Mouse (Mus musculus): Measurements from ENCODE around the gene Arhgap1.
"Not testable (repeated sequence)": the region's sequence is repeated elsewhere in the genome, so short reads cannot be mapped to it uniquely, and the experiment has no call there.

Arhgap1 gene

GRCm38 (mm10) chr2:91649553-91650359 is at the start of gene Arhgap1, which contains the start of gene Zfp408:
TSS of gene Arhgap1 (plus strand) at chr2:91649860.
TSS of gene Zfp408 (minus strand) at chr2:91649791.
- DNase-seq (ENCODE audit: extremely low read depth, insufficient read length, low spot score), result peak; percentile 94

- no peak for DNase-seq (ENCODE audit: extremely low read depth, insufficient read length, low spot score)
Measured at GRCm38 (mm10) chr2:91600475-91600874, 49.2 kb upstream of the Arhgap1 start.

- no peak for DNase-seq (ENCODE audit: extremely low read depth, insufficient read length, low spot score)
Measured at GRCm38 (mm10) chr2:91602389-91602788, 47.3 kb upstream of the Arhgap1 start.

GRCm38 (mm10) chr2:91609370-91609769 is 40.3 kb upstream of the Arhgap1 start:
- not testable (repeated sequence) for DNase-seq (ENCODE audit: extremely low read depth, insufficient read length, low spot score)

- no peak for DNase-seq (ENCODE audit: extremely low read depth, insufficient read length, low spot score)
Measured at GRCm38 (mm10) chr2:91622356-91622755, 27.3 kb upstream of the Arhgap1 start.

GRCm38 (mm10) chr2:91623366-91623765 is 26.3 kb upstream of the Arhgap1 start:
- not testable (repeated sequence) for DNase-seq (ENCODE audit: extremely low read depth, insufficient read length, low spot score)

- DNase-seq (ENCODE audit: extremely low read depth, insufficient read length, low spot score), result no peak
Measured at GRCm38 (mm10) chr2:91627486-91627885, 22.2 kb upstream of the Arhgap1 start.

GRCm38 (mm10) chr2:91628171-91628570 is 21.5 kb upstream of the Arhgap1 start:
- DNase-seq (ENCODE audit: extremely low read depth, insufficient read length, low spot score), result no peak

GRCm38 (mm10) chr2:91629682-91630081 is 20.0 kb upstream of the Arhgap1 start:
- DNase-seq (ENCODE audit: extremely low read depth, insufficient read length, low spot score), result peak; percentile 37

- DNase-seq (ENCODE audit: extremely low read depth, insufficient read length, low spot score), result no peak
Measured at GRCm38 (mm10) chr2:91630384-91630783, 19.3 kb upstream of the Arhgap1 start.

- no peak for DNase-seq (ENCODE audit: extremely low read depth, insufficient read length, low spot score)
Measured at GRCm38 (mm10) chr2:91631826-91632225, 17.8 kb upstream of the Arhgap1 start.

- DNase-seq (ENCODE audit: extremely low read depth, insufficient read length, low spot score), result no peak
Measured at GRCm38 (mm10) chr2:91632316-91632715, 17.3 kb upstream of the Arhgap1 start.

- no peak for DNase-seq (ENCODE audit: extremely low read depth, insufficient read length, low spot score)
Measured at GRCm38 (mm10) chr2:91633334-91633977, 16.2 kb upstream of the Arhgap1 start.

- no peak for DNase-seq (ENCODE audit: extremely low read depth, insufficient read length, low spot score)
Measured at GRCm38 (mm10) chr2:91634841-91635240, 14.8 kb upstream of the Arhgap1 start.

GRCm38 (mm10) chr2:91635486-91635885 is 14.2 kb upstream of the Arhgap1 start:
- no peak for DNase-seq (ENCODE audit: extremely low read depth, insufficient read length, low spot score)

- DNase-seq (ENCODE audit: extremely low read depth, insufficient read length, low spot score), result no peak
Measured at GRCm38 (mm10) chr2:91636229-91636628, 13.4 kb upstream of the Arhgap1 start, which contains the start of gene F2. TSS of gene F2 (minus strand) at chr2:91636414.

GRCm38 (mm10) chr2:91636727-91637338 is 12.8 kb upstream of the Arhgap1 start:
- DNase-seq (ENCODE audit: extremely low read depth, insufficient read length, low spot score), result no peak

GRCm38 (mm10) chr2:91638931-91639330 is 10.7 kb upstream of the Arhgap1 start:
- DNase-seq (ENCODE audit: extremely low read depth, insufficient read length, low spot score), result no peak

GRCm38 (mm10) chr2:91642825-91643415 is 6.7 kb upstream of the Arhgap1 start:
- DNase-seq (ENCODE audit: extremely low read depth, insufficient read length, low spot score), result no peak

GRCm38 (mm10) chr2:91644021-91644420 is 5.6 kb upstream of the Arhgap1 start:
- DNase-seq (ENCODE audit: extremely low read depth, insufficient read length, low spot score), result no peak

- no peak for DNase-seq (ENCODE audit: extremely low read depth, insufficient read length, low spot score)
Measured at GRCm38 (mm10) chr2:91645354-91645753, 4.3 kb upstream of the Arhgap1 start.

Data from 3134 (cell line).